In the genomic region with DNA sequence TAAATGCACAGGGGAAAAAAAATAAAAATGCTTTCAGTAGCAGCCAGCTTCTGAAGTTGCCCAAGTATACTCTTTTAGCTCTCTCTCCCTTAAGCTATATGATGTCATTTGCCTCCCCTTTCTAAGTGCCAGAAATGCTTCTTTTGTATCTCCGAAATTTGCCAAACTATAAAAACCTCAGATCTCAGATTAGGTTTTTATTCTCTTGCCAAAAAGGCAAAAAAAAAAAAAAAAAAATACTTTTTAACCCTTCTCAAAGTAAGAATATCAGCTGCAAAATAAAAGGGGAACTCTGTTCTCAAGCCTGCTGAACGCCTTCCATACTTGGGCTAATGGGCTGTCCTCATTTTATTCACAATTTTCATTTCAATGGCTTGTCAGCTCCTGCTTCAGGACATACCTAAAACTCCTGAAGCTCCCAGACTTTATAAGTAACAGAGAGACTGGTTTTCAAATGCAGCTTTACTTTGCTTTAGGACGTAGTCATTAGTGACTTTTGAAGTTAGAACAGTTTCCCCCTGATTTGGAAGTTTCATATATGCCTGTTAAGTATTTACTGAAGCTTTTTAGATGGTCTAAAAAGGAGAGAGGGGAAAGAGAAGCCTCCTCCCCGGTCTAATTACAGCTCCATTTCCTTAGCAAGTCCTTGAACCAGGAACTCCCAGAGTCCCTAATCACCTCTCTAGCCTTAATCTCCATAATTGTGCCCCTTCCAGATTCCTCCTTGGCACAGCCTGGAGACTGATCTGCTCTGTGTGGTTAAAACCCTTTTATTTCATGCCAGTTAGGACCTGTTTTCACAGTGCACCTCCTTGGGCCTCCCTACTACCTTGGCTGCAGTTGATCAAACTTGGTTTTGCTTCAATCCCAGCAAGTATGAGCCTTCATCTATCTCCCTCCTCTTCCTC, we compare ENCODE assay signal across 1 mouse cellular context.
TF ChIP-seq lines count a peak whose summit lies in the region.

No protein-coding gene starts in this region.

TF ChIP-seq in MEL, 35 proteins besides CTCF, POLR2A, EP300 and RAD21 (continued from another document):
- no peak for TF ChIP-seq POLR2AphosphoS2 (IDR thresholded peaks at IDR 0.05; ENCODE audit: low read length)
- no peak for TF ChIP-seq ZMIZ1 (IDR thresholded peaks at IDR 0.05; ENCODE audit: low read depth, low read length)
